Mouse (Mus musculus) Muller cell, postnatal 12 days (primary cell): ENCODE data around the gene Gm20854.
"Not testable (repeated sequence)": the region's sequence is repeated elsewhere in the genome, so short reads cannot be mapped to it uniquely, and the experiment has no call there.

Experiments
- DNase-seq: peaks from one replicate; pipeline ENCODE4 v3.0.0-alpha.2; 2015; ENCODE audit errors: inconsistent ontology term

Gene Gm20854

GRCm38 (mm10) chrY:85530808-85531207 is at the start of gene Gm20854:
TSS of gene Gm20854 (minus strand) at chrY:85530908.
- DNase-seq: not testable (repeated sequence)
